Mouse (Mus musculus): ENCODE measurements around the gene Ube2b. TPM values are rescaled to one million over a fixed set of nuclear protein-coding genes. Genes with fewer than 3 reads are reported as not detected.
A peak's percentile ranks its signal among the peaks of the same experiment; 100 is the strongest.

The Ube2b gene
- total RNA-seq, 2 experiments from 2014 or later: 205 to 208 TPM

- peak; percentile 96 to 97 for DNase-seq
These were observed 32.8 kb downstream of the Ube2b start, which contains the start of gene Cdkn2aipnl for GRCm38 (mm10) chr11:51967443-51968401. Gene Cdkn2aipnl, plus strand, starts transcription at chr11:51967661.

GRCm38 (mm10) chr11:51966651-51967050, 33.9 kb downstream of the Ube2b start:
- DNase-seq: no peak

- DNase-seq: no peak
These were observed 38.3 kb downstream of the Ube2b start for GRCm38 (mm10) chr11:51962277-51962676.

GRCm38 (mm10) chr11:51961761-51962160, 38.8 kb downstream of the Ube2b start:
- no peak for DNase-seq

DNA sequence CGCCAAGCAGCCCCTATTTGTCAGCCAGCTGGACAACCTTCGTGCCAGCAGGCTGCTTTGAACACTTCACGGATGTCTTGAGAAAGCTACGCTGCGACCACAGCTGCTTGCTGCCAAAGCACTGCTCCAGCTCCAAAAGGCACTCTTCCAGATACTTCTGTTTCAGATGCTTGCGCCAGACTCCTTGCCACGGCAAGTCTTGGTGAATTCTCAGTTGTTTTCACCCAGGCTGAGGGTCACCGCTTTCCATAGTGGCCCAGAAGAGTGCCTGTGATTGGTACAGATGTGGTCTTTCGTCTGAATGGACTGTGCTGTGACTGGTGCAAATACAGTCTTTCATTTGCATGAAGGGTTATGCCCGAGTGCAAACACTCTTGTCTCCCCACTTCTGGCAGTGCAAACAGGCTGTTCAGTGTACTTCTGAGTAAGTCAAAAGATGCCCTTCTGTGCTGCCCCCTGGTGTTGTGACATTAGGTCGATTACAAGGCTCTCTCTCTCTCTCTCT, 39.5 kb downstream of the Ube2b start:
- DNase-seq: peak; percentile 23 to 31

GRCm38 (mm10) chr11:51960061-51960460, 40.5 kb downstream of the Ube2b start:
- DNase-seq: no peak

DNA sequence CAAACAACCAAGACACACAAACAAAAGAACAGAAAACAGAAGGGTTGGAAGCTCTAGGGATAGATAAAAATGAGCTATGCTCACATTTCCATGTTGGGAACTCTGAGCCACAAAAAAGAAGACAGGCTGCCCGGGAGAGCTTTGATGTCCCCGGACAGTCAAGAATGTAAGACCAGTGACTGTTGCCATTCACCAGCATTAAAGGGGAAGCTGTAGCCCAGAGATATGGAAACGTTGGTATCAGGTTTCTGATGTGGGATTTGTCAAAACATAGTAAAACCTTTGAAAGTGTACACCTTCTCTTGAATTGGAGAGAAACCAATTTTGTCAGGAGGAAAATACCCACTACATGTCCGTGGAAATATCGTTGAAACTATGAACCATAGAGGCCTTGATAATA, 41.1 kb downstream of the Ube2b start:
- DNase-seq: no peak

DNA sequence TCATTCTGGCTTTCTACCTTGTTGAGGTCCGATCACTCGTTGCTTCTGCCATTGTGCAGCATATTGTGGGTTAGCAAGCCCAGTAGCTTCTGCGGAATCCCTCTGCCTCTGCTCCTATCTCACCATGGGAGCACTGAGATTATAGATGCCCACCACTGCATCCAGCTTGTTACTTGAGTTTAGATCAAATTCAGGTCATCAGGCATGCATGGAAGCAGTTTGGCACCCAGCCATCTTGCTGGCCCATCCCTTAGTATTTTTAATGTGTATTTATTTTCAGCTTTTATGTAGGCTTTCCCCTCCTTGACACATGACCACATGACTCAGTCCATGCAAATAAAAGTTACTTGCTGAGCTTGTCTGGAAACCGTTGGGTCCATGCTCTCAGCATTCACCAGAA, 42.8 kb downstream of the Ube2b start:
- DNase-seq: no peak

DNA sequence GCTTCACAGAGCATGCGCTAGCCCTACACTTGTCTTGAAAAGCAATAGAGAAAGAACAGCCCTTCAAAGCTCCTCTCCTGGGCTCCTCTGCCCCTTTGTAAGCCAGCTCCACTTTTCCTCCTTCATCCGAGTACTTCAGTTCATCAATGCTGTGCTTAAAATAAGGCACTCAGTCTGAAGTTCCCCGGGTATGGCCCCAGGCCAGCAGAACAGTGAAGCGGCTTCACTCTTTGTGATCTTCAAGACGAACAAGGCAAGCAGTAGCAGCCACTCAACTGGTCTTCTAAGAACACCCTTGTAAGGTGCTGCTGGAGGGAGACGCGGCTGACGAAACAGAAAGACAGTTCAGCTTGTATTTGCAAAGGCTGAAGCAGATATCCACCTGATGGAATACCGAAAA, 44.5 kb downstream of the Ube2b start:
- DNase-seq: no peak

DNA sequence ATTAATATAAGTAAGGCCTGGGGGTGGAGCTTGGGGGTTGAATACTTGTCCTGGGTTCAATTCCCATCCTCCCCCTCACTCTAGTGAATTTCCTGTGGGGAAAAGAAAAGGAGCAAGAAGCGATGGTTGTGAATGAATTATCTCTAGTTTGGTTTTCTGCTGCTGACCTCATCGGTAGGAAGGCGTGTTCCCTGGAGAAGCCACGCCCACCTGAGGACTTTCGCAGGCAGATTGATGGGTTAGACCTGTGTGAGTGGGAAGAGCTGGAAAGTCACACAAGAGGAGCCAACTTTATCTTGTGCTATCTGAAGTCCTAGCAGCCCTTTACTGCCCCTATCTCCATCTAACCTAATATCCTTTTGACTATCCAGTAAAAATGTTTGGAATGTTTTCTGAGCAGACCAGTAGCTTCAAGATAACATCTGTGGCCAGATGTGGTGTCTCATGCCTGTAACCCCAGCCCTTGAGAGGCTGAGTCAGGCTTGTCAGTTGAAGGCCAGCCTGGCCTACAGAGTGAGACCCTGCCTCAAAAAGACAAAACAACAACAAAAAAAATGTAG, 48.6 kb downstream of the Ube2b start:
- DNase-seq: no peak

GRCm38 (mm10) chr11:51949919-51950318, 50.6 kb downstream of the Ube2b start:
- no peak for DNase-seq

GRCm38 (mm10) chr11:51949155-51949840, 51.3 kb downstream of the Ube2b start:
- DNase-seq: no peak

DNA sequence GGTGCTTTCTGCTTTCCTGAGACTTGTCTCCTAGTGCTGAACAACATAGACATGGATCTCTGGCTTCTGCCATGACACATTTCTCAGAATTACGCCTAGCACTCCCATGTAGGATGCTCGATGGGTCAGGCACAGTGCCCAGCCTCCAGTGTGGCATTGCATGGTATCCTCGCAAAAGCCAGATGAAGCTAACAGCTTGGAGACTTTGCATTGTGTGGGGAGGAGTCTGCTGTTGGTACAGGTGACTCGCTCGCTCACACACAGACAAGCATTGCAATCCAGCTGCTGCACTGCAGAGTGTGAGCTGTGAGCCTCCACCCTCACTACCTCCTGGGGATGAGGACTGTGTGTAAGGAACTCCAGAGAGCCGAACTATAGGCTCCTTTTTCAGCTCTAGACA, 54.4 kb downstream of the Ube2b start:
- DNase-seq: no peak

DNA sequence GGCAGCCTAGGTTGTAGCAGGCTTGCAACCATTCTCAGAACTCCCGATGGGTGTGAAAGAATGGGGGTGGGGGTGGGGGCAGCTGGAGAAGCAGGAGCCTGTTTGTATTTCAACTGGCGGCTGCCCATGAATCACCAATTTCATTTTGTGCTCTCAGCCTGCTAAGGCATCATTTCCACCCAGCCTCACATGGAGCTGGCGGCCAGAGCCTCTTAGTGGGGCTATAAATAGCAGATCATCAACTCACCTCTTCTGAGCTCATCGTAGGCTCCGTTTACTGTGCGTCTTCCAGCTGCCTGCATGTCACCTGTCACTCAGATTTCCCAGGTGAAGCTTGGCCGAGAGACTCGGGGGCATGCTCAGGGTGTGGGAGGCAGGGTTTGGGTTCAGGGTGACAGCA, 55.0 kb downstream of the Ube2b start:
- no peak for DNase-seq

- no peak for DNase-seq
These were observed 56.3 kb downstream of the Ube2b start for GRCm38 (mm10) chr11:51944239-51944638.

DNA sequence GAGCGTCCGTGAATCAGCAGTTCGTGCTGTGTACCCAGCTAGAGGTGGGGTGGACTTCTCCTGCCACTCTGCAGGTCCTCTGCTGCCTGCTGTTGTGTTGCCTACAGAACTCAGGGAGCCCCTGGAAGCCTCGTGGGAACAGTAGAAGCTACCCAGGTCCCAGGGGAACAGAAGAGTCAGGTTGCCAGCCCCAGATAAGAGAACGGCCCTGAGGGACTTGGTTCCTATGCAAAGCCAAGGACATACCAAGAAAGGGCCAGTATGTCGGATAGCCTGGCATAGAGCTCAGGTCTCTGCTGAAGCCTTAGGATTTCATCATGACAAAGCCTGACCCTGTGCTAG, 57.1 kb downstream of the Ube2b start:
- DNase-seq: no peak

GRCm38 (mm10) chr11:51942602-51943499, 57.7 kb downstream of the Ube2b start:
- DNase-seq: no peak

DNA sequence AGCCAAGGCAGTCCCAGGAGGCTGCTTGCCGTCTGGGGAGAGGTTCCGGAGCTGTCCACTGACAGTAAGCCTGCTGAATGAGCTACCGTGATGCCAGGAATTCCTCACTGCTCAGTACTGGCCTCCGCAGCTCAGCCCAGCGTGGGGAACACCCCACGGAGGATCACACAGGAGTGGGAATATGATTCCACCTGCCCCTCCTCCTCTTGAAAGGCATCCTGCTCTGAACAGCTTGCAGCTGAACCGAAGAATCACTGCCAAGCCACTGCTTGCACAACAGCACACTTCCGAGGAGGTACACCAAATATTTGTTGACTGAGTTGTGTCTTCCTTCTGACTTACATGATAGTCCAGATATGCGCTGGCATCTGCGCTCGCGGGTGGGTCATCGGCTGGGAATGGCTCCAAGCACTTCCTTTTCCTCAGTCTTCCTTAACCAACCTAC, 60.0 kb downstream of the Ube2b start:
- peak in 1 of 2 experiments; percentile 18 for DNase-seq

DNA sequence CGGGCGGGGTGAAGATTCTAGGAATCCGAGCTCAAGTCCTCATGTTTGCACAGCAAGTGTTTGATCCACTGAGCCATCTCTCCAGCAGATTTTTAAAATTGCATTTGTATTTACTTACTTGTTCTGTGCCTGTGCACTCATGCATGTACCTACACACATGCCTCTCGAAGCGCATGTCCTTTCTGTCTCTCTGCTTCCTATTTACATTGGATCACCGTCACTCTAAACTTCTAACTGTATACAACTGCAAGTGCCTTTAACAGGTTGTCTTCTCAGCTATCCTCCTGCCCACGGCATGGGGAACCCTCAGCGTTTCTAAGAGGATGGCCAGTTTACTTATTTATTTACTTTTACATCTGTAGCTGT, 61.0 kb downstream of the Ube2b start:
- DNase-seq: no peak

DNA sequence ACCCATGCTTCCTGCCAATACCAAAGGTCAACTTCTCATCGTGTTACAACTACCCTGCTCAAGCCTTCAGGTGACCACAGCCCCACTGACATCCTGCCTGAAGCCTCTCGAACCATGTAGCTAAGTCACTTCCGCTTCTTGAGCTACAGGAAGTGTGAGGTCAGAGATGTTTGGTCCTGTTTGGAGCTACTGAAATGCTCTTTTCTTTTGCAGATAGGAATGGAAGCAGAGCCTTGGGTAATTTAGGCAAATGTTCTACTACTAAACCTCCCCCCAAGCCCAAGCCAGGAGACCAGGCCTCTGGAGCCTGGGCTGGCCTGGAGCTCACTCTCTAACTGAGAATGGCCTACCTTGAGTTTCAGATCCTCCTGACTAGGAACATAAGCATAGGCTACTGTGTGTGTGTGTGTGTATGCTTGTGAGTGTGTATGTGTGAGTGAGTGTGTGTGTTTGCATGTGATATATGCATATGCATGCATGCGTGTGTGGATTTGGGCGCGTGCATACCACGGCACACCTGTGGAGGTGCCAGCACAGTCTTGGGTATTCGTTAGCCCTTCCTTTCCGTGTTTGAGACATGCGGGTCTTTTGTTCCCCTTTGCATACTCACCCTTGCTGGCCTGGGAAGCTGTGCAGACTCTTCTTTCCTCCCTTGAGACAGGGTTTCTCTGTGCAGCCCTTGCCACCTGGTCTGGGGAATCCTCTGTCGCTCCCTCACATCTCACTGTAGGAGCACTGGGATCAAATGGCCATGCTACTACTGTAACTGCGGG, 61.6 kb downstream of the Ube2b start:
- no peak for DNase-seq

GRCm38 (mm10) chr11:51937361-51937781, 63.2 kb downstream of the Ube2b start:
- DNase-seq: no peak

Data from layer of hippocampus, postnatal 36 days (tissue).